Mouse (Mus musculus) left cerebral cortex, adult 8-10 months (tissue): ENCODE results near the gene Wfdc12. TPM values are rescaled to one million over a fixed set of nuclear protein-coding genes. Genes with fewer than 3 reads are reported as not detected.

ENCODE experiments used
- total RNA-seq, 4 experiments: library from RNA; stranded (reverse); gene quantifications; 2 replicates each; pipeline ENCODE4 v1.2.4; 2022

The Wfdc12 gene
- total RNA-seq, 4 experiments from 2014 or later: not detected

Other genes with a start within 250 kb of the Wfdc12 start
- 100 to 1,000 TPM; 427 to 461 (median 444) TPM for gene Ywhab, start 195.6 kb downstream of the Wfdc12 start, total RNA-seq
- 1 to 10 TPM in 1 of 4 experiments, under 1 TPM in 3; 0.75 to 1.9 (median 0.95) TPM for gene Pabpc1l, start 165.2 kb downstream of the Wfdc12 start, total RNA-seq
- gene Stk4, start 120.3 kb downstream of the Wfdc12 start, total RNA-seq: 10 to 100 TPM; 31.7 to 37.5 (median 34.1) TPM
- gene Tomm34, start 119.4 kb downstream of the Wfdc12 start, total RNA-seq: 10 to 100 TPM; 76.6 to 84.5 (median 81.5) TPM
- gene Kcns1, start 19.5 kb downstream of the Wfdc12 start, total RNA-seq: 10 to 100 TPM; 17.5 to 19.4 (median 18.5) TPM
- gene Wfdc5, start 7.9 kb downstream of the Wfdc12 start, total RNA-seq: not detected
- not detected for gene Wfdc15a, start 9.5 kb upstream of the Wfdc12 start, total RNA-seq
- gene Wfdc15b, start 31.1 kb upstream of the Wfdc12 start, total RNA-seq: not detected
- gene Svs2, start 47.9 kb upstream of the Wfdc12 start, total RNA-seq: not detected
- not detected for gene Svs3b, start 66.0 kb upstream of the Wfdc12 start, total RNA-seq
- not detected for gene Svs4, start 87.9 kb upstream of the Wfdc12 start, total RNA-seq
- gene Svs3a, start 98.7 kb upstream of the Wfdc12 start, total RNA-seq: not detected
- gene Svs6, start 126.1 kb upstream of the Wfdc12 start, total RNA-seq: not detected
- not detected for gene Svs5, start 142.1 kb upstream of the Wfdc12 start, total RNA-seq
- gene Slpi, start 198.5 kb upstream of the Wfdc12 start, total RNA-seq: 1 to 10 TPM in 2 of 4 experiments, under 1 TPM in 1, not detected in 1; 0.62 to 1.8 (median 1.3) TPM
- gene Rbpjl, start 212.5 kb upstream of the Wfdc12 start, total RNA-seq: under 1 TPM; 0.17 to 0.77 (median 0.31) TPM
- gene Matn4, start 214.6 kb upstream of the Wfdc12 start, total RNA-seq: 10 to 100 TPM in 3 of 4 experiments, 1 to 10 TPM in 1; 9.9 to 12.0 (median 10.6) TPM